Mouse (Mus musculus): ENCODE measurements around the gene Orc1. TPM values are rescaled to one million over a fixed set of nuclear protein-coding genes. Genes with fewer than 3 reads are reported as not detected.

Gene Orc1
- polyA plus RNA-seq, 1 experiment from 2014 or later, result 18.4 TPM

GRCm38 (mm10) chr4:108637721-108638120 lies 58.5 kb downstream of the Orc1 start:
- no peak overlapping the region for H3K4me2 ChIP-seq
- no peaks in the 10 kb centered on the region for H3K9me3 ChIP-seq
- 90% methylated on average over 3 of the region's 3 CpGs for WGBS
- H3K4me3 ChIP-seq (replicated peaks), result no peak overlapping the region
- no peaks in the 10 kb centered on the region for H3K4me1 ChIP-seq (replicated peaks)
- peaks cover 85% of the 10 kb centered on the region for H3K36me3 ChIP-seq
- no peak overlapping the region for H3K9ac ChIP-seq (replicated peaks)
- no peak for ATAC-seq (ENCODE audit: insufficient number of reproducible peaks, insufficient read depth, low FRiP score, low TSS enrichment, low read depth)
- H3K27ac ChIP-seq, result no peak overlapping the region
- H3K27me3 ChIP-seq, result no peaks in the 10 kb centered on the region

- Histone ChIP-seq H3K4me1 (replicated peaks) (no peaks in the 10 kb centered on the region), H3K4me3 (replicated peaks) (no peak overlapping the region), H3K9ac (replicated peaks) (no peak overlapping the region), H3K27me3 (no peaks in the 10 kb centered on the region), H3K36me3 (peaks cover 79% of the 10 kb centered on the region), H3K4me2 (no peak overlapping the region), H3K27ac (no peak overlapping the region), H3K9me3 (no peaks in the 10 kb centered on the region)
- 86% methylated on average over 5 of the region's 5 CpGs for WGBS
- ATAC-seq (ENCODE audit: insufficient number of reproducible peaks, insufficient read depth, low FRiP score, low TSS enrichment, low read depth), result no peak
Observed at GRCm38 (mm10) chr4:108638752-108639151, 59.5 kb downstream of the Orc1 start.

- WGBS, result 74% methylated on average over 2 of the region's 2 CpGs
Observed at GRCm38 (mm10) chr4:108664407-108664806, 85.2 kb downstream of the Orc1 start.

More at GRCm38 (mm10) chr4:108664407-108664806, 85.2 kb downstream of the Orc1 start:
- Histone ChIP-seq H3K9me3 (no peaks in the 10 kb centered on the region), H3K4me1 (replicated peaks) (no peaks in the 10 kb centered on the region), H3K4me2 (no peak overlapping the region), H3K27me3 (no peaks in the 10 kb centered on the region), H3K36me3 (peaks cover 37% of the 10 kb centered on the region), H3K9ac (replicated peaks) (no peak overlapping the region), H3K27ac (no peak overlapping the region), H3K4me3 (replicated peaks) (no peak overlapping the region)
- ATAC-seq (ENCODE audit: insufficient number of reproducible peaks, insufficient read depth, low FRiP score, low TSS enrichment, low read depth), result no peak

Other genes with a start within 250 kb of the Orc1 start
- gene Shisal2a, start 196.1 kb upstream of the Orc1 start, polyA plus RNA-seq (2016; fragmentation: Nextera tagmentation; extraction: Ambion mirVana), result 8.1 and 9.4 TPM in 2 replicates
- 62.0 and 62.9 TPM in 2 replicates for gene Gpx7, start 172.5 kb upstream of the Orc1 start, polyA plus RNA-seq (2016; fragmentation: Nextera tagmentation; extraction: Ambion mirVana)
- 144 and 154 TPM in 2 replicates for gene Tut4, start 120.0 kb upstream of the Orc1 start, polyA plus RNA-seq (2016; fragmentation: Nextera tagmentation; extraction: Ambion mirVana)
- 111 and 112 TPM in 2 replicates for gene Prpf38a, start 87 bp upstream of the Orc1 start, polyA plus RNA-seq (2016; fragmentation: Nextera tagmentation; extraction: Ambion mirVana)
- gene Cc2d1b, start 40.5 kb downstream of the Orc1 start, polyA plus RNA-seq (2016; fragmentation: Nextera tagmentation; extraction: Ambion mirVana), result 33.9 and 40.1 TPM in 2 replicates
- gene 3110021N24Rik, start 140.2 kb downstream of the Orc1 start, polyA plus RNA-seq (2016; fragmentation: Nextera tagmentation; extraction: Ambion mirVana), result 3.4 and 3.9 TPM in 2 replicates
- gene Zfyve9, start 201.4 kb downstream of the Orc1 start, polyA plus RNA-seq (2016; fragmentation: Nextera tagmentation; extraction: Ambion mirVana), result 6.9 and 7.0 TPM in 2 replicates